Mouse (Mus musculus) liver, adult 10 weeks (tissue): ENCODE data around the gene Col6a2. TPM values are rescaled to one million over a fixed set of nuclear protein-coding genes. Genes with fewer than 3 reads are reported as not detected.

ENCODE experiments used
- polyA plus RNA-seq: library from polyadenylated mRNA; stranded (reverse); fragments of 350-450 nt; fragmentation: Illumina TruSeq; extraction: RNeasy Lipid Tissue Mini Kit (QIAGEN cat#74804); gene quantifications from one replicate; pipeline ENCODE4 v1.2.3, GENCODE M21; 2014; ENCODE audit warnings: low read depth, low replicate concordance

Gene Col6a2
- 0.34 TPM for polyA plus RNA-seq

GRCm38 (mm10) chr10:76622928-76623680 is at the start of gene Col6a2:
Col6a2 (minus strand) TSS chr10:76623630.

GRCm38 (mm10) chr10:76575374-76575773 is 48.1 kb downstream of the Col6a2 start, which contains the start of gene Ftcd:
Ftcd (plus strand) TSS chr10:76575648.

GRCm38 (mm10) chr10:76561972-76562371 is 61.5 kb downstream of the Col6a2 start, which contains the start of gene Spatc1l:
Spatc1l (plus strand) TSS chr10:76562272.

Other genes starting within 250 kb of the Col6a2 start
- gene AC141477.1, start 183.2 kb downstream of the Col6a2 start, polyA plus RNA-seq, result not detected
- 2.6 TPM for gene Pcnt, start 180.8 kb downstream of the Col6a2 start, polyA plus RNA-seq
- gene 2610028H24Rik, start 174.5 kb downstream of the Col6a2 start, polyA plus RNA-seq, result not detected
- gene Mcm3ap, start 154.7 kb downstream of the Col6a2 start, polyA plus RNA-seq, result 6.0 TPM
- 1.2 TPM for gene Ybey, start 154.5 kb downstream of the Col6a2 start, polyA plus RNA-seq
- 13.8 TPM for gene Lss, start 92.0 kb downstream of the Col6a2 start, polyA plus RNA-seq
- gene Spatc1l, start 61.4 kb downstream of the Col6a2 start, polyA plus RNA-seq, result not detected
- 61.6 TPM for gene Ftcd, start 48.0 kb downstream of the Col6a2 start, polyA plus RNA-seq
- gene Col6a1, start 102.5 kb upstream of the Col6a2 start, polyA plus RNA-seq, result 1.1 TPM